Mouse (Mus musculus) retina, postnatal 7 days (tissue): ENCODE measurements around the gene Cep44.
A peak's percentile ranks its signal among the peaks of the same experiment; 100 is the strongest.

ENCODE experiments used
- DNase-seq: peaks from one replicate; pipeline ENCODE4 v3.0.0-alpha.2; 2012; ENCODE audit warnings: low read depth, low spot score

The Cep44 gene

DNA sequence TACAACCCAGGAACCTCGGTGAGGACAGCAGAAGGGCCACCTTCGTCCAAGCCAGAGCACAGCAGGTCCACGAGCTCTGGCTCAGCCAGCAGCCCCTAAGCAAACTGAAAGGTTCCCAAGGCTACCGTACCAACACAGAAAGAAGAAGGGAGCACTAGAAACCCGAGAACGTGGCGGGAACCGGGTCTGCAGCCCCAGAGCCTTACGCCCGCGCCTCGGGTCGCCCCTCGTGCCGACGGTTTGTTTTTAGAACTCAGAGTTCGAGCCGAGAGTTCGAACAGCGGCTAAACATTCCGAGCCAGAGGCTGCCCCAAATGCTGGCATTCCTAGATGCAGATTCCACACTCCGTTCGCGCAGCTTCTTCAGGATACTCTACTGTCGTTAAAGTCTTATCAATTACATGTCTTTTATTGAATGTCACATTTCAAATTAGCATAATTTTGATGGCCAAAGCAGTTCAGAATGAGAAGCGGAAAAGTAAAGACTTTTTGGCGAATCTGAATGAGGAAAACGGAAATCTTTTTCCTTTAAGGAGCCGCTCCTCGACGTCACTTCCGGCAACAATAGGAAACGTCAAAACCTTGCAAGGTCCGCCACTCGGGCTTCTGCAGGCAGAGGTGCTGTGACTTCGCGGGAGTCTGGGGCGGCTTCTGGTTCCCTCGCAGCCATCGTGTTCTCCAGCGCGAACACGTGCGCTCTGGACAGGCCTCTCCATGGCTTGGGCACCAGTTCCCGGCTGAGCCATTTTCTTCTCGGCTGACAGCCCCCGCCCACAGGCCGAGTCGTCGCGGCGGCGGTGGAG, at the start of gene Cep44, which contains the start of gene Fbxo8:
Gene Cep44 (minus strand): TSS at position 490 of the 803 bp plus-strand sequence.
Gene Fbxo8 (plus strand): TSS at position 533 of the 803 bp plus-strand sequence.
- peak; percentile 90 for DNase-seq

DNA sequence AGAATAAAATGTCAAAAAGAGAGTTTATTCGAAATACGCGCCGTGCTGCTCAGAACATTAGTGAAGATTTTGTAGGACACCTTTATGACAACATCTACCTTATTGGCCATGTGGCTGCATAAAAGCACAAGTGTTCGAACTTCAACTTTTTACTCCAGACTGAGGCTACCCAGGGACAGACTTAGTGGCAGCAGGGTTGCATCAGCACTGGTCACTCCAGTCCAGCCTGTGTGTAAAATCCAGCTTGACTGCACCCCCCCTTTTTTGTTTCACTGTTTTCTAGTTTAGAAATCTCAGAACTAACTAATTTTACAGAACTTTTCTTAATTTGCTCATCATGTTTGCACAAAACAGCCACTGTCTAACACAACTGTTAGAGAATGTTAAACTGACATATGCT, 40.7 kb upstream of the Cep44 start:
- DNase-seq = no peak

DNA sequence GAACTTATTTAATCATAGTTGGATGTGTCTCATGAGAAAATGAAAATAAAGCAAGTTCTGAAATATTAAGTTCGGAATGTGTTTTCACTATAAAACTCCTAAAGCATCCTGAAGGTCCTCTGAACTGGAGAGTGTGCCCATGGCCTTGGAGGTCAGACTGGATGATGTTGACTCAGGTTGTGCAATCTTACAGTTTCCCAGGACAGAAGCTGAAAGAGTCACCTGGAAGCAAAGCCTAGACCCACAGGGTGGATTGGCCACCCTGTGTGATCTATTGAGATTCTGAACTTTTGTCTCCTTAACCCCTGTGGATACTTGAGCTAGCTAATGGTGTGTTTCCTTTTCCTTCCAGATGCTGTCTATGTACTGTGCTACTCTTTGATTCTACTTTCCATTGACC, 40.2 kb upstream of the Cep44 start:
- no peak for DNase-seq

DNA sequence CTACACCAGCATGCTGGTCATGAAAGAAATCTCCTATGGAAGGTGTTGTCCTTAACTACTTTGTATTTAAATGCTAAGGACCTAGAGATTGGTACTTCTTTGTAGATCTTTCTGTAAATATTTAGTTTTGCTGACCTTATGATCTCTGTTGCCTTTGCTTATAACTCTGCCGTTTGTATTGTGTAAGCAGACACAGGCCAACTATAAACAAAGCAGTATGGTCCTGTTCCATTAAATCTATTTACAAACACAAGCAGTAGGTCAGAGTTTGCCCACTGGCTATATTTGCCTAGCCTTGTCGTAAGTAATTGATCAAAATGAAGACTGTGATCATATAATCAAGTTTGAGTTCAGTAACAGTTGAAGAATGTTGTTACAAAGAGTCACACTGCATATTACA, 38.2 kb upstream of the Cep44 start:
- no peak for DNase-seq

DNA sequence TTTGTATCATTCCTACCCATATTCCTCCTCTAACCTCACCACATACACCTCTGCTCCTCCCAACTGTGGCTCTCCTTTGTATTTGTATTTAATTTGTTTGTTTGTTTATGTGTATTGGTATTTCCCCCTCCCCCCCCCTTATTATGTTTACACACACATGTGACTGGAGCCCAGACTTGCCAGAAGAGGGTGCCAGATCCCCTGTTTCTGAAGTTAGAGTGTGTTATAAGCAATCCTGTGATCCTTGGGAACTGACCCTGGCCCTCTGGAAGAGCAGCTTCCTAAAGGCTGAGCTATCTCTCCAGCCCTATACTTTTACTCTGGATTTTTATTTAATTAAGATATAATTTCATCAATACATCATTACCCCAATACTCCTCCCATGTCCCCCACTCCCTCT, 32.0 kb upstream of the Cep44 start:
- no peak for DNase-seq

DNA sequence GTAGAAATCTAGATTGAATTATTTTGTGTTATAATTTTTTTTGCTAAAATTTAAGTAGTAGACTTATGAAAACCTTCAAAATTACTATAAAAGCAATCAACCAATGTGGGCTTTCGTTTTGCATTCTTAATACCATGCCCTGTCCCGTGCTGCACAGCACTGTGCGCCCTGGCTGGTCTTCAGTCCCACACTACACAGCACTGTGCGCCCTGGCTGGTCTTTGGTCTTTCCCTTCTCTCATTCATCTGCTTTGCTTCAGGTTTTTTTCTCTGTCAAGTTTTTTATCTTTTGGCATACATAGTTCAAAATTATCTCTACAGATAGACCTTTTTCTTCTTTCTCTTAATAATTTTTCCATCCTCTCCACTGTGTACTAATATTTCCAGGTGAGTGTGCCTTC, 30.1 kb upstream of the Cep44 start:
- no peak for DNase-seq

DNA sequence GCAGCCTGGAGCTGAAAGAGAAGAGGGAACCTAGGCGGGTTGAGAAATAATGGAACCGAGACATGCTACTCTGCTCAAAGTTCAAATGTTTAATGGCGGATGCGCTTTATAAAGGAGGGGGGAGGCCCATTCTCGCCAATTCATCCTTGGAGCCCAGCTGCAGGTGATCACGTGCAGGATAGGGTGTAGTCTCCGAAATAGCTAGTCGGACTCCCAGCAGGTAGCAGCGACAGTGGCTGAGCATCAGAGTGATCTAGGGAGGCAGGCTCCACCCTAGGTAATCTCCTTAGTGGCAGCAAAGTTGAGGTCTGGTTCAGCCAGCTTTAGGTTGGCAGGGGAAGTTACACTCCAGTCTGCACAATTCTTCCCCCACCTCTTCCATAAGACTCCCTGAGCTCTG, 16.0 kb upstream of the Cep44 start:
- DNase-seq = no peak

DNA sequence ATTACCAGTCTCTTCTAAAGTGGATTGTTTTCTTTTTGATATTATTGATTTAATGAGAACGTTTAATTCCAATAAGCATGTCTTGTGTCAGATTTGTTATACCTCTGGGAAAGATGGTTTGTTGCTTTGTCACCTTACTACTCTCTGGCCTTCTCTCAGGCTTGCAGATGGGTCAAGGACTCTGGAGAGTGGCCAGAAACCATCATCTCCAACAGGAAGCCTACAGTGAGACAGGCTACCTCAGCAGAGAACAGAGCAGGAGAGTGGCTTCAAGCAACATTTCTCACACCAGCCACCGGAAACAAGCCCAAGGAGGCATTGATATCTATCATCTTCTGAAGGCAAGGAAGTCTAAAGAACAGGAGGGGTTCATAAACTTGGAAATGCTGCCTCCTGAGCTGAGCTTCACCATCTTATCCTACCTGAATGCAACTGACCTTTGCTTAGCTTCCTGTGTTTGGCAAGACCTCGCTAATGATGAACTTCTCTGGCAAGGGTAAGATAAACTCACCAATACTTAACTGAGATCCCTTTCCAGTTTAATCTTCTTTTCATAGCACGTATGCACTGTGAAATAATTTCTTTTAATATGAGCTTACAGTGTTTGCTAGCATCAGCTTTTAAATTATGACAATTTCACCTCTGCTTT, 13.7 kb upstream of the Cep44 start:
- DNase-seq = no peak

DNA sequence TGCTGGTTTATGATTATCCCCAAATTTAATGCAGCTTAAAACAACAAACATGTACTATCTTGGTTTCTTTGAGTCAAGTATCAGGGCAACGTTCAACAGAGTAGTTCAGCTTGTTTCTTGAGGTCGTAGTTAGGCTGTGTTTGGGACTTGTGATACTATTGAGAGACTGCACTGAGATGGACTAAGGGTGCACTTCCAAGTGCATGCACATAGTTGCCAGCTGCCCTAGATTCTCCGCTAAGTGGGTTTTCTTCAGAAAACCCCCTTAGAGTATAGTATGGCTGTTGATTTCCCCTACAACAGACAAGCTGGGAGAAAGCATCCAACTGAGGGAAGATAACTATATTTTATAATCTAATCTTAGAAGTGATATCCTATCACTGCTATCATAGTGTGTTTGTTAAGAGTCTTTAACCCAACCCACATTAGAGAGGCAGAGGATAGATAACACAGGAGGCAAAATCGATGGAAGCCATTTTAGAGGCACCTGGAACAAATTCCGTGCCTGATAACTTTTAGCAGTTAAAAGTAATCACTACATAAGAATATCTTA, 1.8 kb upstream of the Cep44 start:
- DNase-seq = no peak

DNA sequence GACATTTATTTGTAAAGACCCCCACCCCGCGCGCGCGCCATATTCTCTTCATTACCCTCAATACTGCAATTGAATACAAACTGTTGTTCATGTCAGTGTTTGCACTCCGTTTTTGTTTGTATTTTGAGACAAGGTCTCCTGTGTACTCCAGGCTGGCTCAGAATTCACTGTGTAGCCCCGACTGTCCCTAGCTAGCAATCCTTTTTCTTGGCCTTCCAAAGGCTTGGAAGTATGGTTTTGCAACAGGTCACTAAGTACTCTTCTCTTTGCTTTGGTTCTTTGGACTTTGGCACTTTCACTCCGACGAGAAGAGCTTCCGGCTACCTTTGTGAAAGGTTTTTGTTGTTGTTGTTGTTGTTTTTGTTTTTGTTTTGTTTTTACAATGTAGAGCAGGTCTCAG, 1.2 kb upstream of the Cep44 start:
- DNase-seq = no peak

DNA sequence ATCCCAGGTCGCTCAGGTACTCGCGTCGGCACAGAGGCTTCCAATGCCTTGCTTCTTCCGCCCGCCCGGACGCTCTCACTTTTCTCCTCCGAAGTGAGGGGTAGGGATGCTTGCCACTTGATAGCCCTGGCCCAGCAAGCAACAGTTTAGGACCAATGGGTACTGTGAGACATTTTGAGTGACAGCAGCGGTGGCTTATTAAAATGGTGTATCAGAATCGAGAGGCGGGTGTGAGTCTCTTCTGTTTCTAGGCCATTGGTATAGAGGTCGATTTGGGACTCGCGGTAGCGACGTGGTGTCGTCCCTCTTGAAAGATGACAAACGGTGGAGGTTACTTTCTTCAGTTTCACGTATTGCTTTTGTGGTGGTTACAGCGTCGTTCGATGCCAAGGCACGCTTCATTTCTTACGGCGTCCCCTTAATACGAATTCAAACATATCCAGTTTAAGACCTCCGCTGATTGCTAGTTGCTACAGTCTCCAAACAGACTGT, 560 bp upstream of the Cep44 start:
- peak; percentile 81 for DNase-seq

DNA sequence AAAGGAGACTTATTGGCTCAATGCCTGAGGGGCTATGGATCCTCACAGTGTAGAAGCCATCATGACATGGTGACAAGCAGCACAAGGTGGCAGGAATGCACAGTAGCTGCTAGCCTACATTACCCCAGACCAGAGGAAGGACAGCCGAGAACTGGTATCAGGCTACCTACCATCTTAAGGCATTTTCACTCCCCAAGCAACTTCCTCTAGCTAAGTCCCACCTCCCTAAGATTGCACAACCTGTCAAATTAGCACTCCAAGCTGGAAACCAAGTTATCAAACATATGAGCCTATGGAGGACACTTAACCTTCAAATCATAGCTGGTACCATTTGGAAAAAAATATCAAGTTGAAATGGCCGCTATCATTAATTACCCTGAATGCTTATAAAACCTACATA, 3.0 kb downstream of the Cep44 start:
- no peak for DNase-seq

DNA sequence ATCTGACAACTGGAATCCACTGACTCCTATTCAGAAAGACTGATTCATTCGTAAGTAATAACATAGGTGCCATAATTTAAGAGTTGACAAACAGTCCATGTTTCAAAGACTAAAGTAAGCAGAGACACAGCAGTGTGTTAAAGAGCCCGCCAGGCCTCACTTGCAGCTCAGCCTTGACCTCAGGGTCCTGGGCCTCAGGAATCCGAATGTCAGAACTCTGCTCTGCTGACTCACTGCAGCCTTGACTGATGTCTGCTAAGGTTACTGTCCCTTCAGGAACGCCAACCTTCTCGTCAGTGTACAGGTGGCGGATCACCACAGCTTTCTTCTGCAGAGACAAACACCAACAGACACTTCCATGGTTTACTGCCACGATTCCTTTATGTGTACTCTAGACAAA, 10.1 kb downstream of the Cep44 start:
- no peak for DNase-seq

DNA sequence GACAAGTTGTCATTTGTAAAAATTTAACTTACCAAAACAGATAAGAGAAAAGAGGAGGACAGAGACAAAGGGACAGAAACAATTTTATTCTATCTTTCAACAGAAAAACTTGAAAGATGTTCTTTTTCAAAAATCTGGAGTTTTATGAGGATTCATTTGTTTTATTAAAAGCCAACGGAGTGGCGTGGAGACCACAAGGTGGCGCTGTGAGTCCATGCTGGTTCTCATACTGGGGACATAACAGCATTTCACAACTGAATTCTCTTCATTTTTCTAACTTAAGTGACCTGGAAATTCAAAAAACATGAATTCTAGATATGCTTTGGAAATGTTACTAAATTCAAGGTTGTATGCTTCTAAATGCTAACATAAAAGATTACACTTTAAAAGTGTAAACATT, 20.5 kb downstream of the Cep44 start:
- DNase-seq = peak; percentile 37

DNA sequence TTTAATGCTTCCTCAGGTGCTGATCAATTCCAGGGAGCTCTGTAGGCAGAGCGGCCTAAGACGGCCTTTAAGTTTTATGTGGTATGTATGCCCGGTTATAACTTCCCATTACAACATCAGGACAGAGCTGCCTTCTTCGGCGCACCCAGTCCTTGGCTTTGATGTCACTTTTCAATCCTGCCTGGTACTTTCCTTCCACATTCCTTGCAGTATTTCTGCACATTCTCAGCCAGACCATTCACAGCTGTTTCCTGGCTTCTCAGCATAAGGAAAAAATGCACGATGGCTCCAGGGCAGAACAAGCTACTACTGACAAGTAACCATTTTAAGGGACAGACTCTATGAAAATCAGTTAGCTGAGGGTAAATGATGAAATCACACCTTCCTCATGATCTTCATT, 22.0 kb downstream of the Cep44 start:
- no peak for DNase-seq

DNA sequence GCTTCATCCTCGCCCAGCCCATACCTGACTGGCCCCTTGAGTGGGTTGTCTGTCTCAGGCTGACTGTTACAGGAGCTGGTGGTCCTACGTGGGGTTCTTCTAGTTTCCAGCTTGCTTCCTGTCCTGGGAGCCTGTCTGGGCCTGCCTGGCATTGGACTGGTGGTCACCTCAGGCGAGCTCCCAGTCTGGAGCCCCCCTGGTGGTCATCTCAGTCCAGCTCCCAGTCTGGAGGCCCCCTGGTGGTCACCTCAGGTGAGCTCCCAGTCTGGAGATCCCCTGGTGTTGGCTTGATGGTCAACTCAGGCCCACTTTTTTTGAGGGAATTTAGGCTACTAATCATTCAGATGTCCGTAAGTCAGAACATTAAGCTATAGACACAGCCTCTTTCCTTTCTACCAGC, 29.8 kb downstream of the Cep44 start:
- DNase-seq = no peak

DNA sequence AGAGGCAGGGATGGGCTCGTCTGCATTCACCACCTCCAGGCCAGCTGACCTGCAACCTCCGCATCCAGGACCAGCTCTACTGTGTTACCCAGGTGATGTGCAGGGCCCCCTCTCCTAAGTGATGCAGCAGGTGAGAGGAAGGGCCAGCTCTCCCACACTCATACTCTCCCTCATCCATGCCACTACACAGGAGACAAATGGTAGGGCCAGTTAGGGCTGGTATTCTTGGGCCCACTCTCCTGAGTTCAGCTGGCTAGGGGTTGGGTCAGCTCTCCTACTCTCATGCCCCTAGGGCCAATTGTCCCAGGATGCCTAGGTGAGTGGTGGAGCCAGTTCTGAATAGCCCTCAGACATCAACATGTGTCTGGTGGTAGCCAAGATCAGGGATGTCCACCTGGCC, 30.6 kb downstream of the Cep44 start:
- DNase-seq = no peak

DNA sequence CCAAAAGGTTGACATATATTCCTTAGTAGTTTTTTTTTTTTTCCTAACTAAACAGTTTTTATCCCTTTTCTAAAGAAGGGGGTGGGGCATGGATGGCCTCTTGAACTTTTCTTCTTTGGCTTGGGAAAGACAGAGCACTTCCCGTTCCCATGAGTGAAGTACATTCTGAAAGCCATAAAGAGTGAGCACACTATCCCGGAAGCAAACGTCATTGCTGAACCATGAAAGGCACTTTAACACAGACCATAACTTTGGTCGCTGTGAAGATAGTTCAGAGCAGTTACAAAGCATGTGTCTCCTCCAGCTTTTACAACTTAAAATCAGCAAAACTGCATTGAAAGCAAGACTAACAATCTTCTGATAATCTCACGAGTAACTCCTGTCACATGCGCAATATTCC, 32.0 kb downstream of the Cep44 start:
- no peak for DNase-seq

DNA sequence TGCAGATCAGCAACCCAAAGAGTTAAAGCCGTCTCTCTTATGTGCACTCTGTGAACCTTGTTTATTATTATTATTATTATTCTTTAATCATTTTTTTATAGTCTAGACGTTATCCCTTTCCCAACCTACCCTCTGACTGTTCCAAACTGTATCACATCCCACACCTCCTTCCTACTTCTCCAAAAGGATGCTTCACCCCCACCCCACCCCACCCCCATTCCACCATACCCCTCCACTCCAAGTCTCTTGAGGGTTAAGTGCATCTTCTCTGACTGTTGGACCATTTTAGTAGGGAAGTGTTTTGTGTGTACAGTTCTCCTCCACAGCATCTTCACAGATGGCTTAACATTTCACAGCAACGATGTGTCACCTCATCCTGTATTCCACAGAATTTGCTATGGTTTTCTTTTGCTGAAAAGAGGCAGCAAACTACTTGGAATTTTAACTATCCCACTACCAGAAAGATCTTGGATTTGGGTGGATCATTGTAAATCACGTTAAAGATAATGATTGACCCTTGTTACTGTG, 41.8 kb downstream of the Cep44 start:
- no peak for DNase-seq

DNA sequence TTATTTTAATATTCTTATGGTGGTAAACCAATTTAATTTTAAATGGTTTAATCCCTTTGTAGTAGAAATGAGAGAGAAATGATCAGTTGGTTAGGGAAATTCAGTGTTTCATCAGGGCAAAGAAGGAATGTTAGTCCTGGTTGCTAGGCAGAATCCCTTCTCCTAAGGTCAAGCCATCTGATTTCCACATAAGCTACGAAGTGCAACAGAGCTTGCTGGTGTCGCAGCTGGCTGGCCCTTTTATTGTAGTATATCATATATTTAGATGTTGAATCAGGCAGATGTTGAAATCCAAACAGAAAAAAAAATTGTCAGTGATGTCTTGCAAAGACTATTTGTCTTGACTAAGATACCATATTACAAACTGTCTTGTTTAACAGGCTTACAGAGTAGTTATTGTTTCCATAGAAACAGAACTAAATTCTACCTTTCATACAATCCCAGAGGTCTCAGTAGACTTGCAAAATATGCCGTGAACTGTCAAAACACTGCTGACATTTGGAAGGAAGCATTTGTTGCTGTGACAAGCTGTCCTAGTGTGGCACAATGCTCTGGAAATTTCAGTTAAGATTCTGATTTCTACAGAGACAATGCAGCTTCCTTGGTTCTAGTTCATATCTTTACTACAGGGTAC, 42.4 kb downstream of the Cep44 start:
- no peak for DNase-seq

DNA sequence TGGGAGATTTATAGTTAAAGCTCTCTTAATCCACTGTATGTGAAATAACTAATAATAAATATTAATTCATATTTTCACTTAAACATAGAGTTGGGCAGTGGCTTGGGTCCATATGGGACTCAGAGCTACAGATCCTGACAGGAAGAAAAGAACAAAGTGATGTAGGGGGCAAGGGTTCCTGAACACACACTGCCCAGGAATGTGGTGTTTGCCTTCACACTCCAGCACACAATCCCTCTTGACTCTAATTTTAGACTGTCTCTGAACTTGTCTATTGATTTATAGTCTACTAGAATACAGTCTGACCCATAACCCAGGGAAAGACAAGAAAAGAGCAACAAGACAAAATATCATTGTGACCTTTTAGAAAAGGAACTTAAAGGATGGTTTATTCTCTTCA, 48.9 kb downstream of the Cep44 start:
- DNase-seq = no peak

DNA sequence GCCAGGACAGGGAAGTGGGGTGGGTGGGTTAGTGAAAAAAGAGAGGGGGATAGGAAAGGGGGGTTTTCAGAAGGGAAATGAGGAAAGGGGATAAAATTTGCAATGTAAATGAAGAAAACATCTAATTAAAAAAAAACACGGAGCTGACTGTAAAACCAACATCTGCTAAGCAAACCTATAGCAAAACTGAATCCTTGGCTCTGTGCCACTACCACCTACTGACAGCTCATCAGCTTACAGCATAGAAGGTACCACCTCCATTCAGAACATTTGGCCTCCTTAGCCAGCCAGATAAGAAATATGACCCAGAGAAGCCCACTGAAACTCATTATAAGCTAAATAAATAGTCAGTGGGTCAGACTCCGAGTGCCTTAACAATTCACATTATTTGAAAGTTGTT, 61.4 kb downstream of the Cep44 start:
- no peak for DNase-seq
